Mouse (Mus musculus) forebrain, embryonic 14.5 days (tissue): Measurements from ENCODE around the gene Sox5. TPM values are rescaled to one million over a fixed set of nuclear protein-coding genes. Genes with fewer than 3 reads are reported as not detected.

Experiments used
- ATAC-seq: fragments of 200-750 bp; cut with Nextera tagmentation; 2 replicates; pipeline ENCODE4 v1.8.0; 2017; ENCODE audit warnings: mild to moderate bottlenecking, moderate library complexity
- DNase-seq: peaks from one replicate; pipeline ENCODE4 v3.0.0-alpha.2; 2015; ENCODE audit warnings: low spot score
- H3K27ac ChIP-seq: fragments of 300-500 bp; sonication (generic); 2 replicates; pipeline ENCODE4 v1.5.1; 2014; ENCODE audit warnings: low read depth, mild to moderate bottlenecking, control low read depth, low read length, moderate library complexity
- H3K27me3 ChIP-seq: fragments of 300-500 bp; sonication (generic); replicated peaks from 2 replicates; pipeline ENCODE4 v1.6.1; 2014; ENCODE audit warnings: low read length, control low read depth, mixed read lengths; ENCODE audit not compliant: control insufficient read depth, insufficient read depth
- H3K36me3 ChIP-seq: fragments of 300-500 bp; sonication (generic); 2 replicates; pipeline ENCODE4 v1.6.1; 2014; ENCODE audit warnings: low read length, control low read depth; ENCODE audit not compliant: control insufficient read depth, insufficient read depth
- H3K4me1 ChIP-seq: fragments of 300-500 bp; sonication (generic); 2 replicates; pipeline ENCODE4 v1.6.1; 2014; ENCODE audit warnings: antibody characterized with exemption, low read length, control low read depth; ENCODE audit not compliant: control insufficient read depth, insufficient read depth
- H3K4me2 ChIP-seq: fragments of 300-500 bp; sonication (generic); 2 replicates; pipeline ENCODE4 v1.6.1; 2014; ENCODE audit warnings: mild to moderate bottlenecking, control low read depth, low read length
- H3K4me3 ChIP-seq: fragments of 300-500 bp; sonication (generic); 2 replicates; pipeline ENCODE4 v1.5.1; 2014; ENCODE audit warnings: low read depth, low read length, control low read depth
- H3K9ac ChIP-seq: fragments of 300-500 bp; sonication (generic); 2 replicates; pipeline ENCODE4 v1.6.1; 2014; ENCODE audit warnings: mild to moderate bottlenecking, low read length, control low read depth, moderate library complexity
- H3K9me3 ChIP-seq: fragments of 300-500 bp; sonication (generic); replicated peaks from 2 replicates; pipeline ENCODE4 v1.6.1; 2016; ENCODE audit warnings: low read length, control low read depth, mixed read lengths; ENCODE audit not compliant: control insufficient read depth
- WGBS: fragments of 180-500 bp; shearing (Covaris S2); extraction: QIAGEN DNeasy Blood & Tissue Kit; methylation state at CpG from one replicate; pipeline ENCODE4 v1.1.7; 2014; 5-methylcytosine and 5-hydroxymethylcytosine counted together
- polyA plus RNA-seq: library from polyadenylated mRNA; unstranded; fragments of >200 nt; fragmentation: Nextera tagmentation; extraction: Ambion mirVana; gene quantifications from 2 replicates; pipeline ENCODE4 v1.2.1, GENCODE M21; 2014

The Sox5 gene
- polyA plus RNA-seq, 1 experiment from 2014 or later: 115 TPM

DNA sequence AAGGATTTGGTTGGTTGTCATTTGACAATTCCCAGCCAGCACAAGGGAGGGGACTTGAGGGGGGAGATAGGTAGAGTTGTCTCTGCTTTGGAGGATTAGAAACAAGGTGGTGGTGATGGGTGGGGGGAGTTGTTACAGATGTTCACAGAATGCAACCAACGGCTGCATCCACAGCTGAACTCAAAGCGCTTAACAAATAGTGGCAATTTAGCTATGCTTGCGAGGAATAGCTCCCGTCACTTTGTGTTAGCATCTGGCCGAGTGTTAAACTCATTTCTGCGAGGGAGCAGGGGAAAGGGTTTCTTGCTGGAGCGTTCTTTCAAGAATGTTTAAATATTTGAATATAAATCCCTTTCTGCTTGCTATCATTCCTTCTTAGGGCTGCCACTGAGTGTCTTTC lies 921.7 kb downstream of the Sox5 start:
- Histone ChIP-seq H3K27ac (no peak overlapping the region), H3K4me1 (no peaks in the 10 kb centered on the region), H3K4me3 (no peak overlapping the region), H3K36me3 (peaks cover 20% of the 10 kb centered on the region), H3K27me3 (no peaks in the 10 kb centered on the region), H3K9ac (no peak overlapping the region), H3K4me2 (no peak overlapping the region), H3K9me3 (no peaks in the 10 kb centered on the region)
- 79% methylated on average over 7 of the region's 7 CpGs for WGBS
- ATAC-seq (no peak), DNase-seq (no peak)

DNA sequence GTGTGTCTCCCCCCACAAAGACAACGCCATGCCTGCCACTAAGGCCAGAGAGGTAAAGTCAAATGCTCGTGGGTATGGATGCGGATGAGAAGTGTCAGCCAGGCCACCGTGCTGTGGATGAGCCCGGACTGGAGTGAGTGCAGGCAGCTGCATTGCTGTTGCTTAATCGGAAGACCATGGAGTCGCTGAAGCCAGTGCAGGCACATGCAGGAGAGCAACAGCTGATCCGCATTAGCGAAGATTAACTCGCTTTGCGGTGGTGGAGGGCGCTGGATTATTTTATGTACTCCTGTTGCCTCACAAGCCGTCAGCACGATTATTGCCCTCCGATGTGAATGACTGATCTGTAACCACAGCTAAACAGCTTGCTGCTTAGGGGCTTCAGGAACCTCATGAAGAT lies 922.2 kb downstream of the Sox5 start:
- ATAC-seq (no peak), DNase-seq (no peak)
- H3K9ac ChIP-seq: no peak overlapping the region
- no peak overlapping the region for H3K4me3 ChIP-seq
- no peak overlapping the region for H3K4me2 ChIP-seq
- no peak overlapping the region for H3K27ac ChIP-seq
- H3K9me3 ChIP-seq: no peaks in the 10 kb centered on the region
- H3K27me3 ChIP-seq: no peaks in the 10 kb centered on the region
- H3K4me1 ChIP-seq: no peaks in the 10 kb centered on the region
- peaks cover 20% of the 10 kb centered on the region for H3K36me3 ChIP-seq
- 90% methylated on average over 15 of the region's 15 CpGs for WGBS

DNA sequence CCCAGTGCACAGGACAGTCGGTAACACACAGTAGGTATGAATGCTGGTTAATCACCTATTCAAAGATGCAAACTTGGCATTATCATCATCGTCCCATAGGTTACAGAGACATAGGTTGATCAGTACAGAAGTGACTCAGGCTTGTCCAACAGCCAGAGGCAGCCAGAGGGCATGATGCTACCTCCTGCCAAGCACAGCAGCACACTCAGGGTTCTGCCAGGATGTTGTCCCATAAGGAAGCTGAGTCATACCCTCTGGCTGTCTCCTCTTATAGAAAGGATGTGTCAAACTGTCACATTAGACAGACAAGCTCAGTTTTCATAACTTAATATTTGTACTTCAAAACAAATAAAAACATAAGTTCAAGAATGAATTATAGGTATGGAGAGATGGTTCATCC lies 923.2 kb downstream of the Sox5 start:
- Histone ChIP-seq H3K27me3 (no peaks in the 10 kb centered on the region), H3K9ac (no peak overlapping the region), H3K4me1 (no peaks in the 10 kb centered on the region), H3K36me3 (peaks cover 20% of the 10 kb centered on the region), H3K4me2 (no peak overlapping the region), H3K4me3 (no peak overlapping the region), H3K27ac (no peak overlapping the region), H3K9me3 (no peaks in the 10 kb centered on the region)
- ATAC-seq (no peak), DNase-seq (no peak)
- 88% methylated on average over 2 of the region's 2 CpGs for WGBS

DNA sequence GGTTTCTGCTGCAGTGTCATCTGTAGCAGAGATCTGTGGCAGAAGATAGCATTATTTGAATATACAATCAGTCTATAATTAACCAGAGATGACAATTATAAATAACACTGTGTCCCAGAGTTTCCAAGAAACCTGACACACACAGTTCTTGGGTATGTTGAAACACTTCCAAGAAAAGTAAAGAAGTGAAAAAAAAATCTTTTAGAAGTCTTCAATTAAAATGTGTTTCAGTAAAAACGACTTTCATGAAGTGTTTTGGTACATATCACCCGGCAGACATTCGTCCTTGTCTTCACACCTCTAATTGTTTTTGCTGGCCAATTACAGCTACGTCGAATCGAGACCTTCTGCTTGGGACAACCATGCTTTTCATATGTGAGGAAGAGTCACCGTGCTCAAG lies 924.4 kb downstream of the Sox5 start:
- no peak overlapping the region for H3K9ac ChIP-seq
- H3K27ac ChIP-seq: no peak overlapping the region
- H3K4me1 ChIP-seq: no peaks in the 10 kb centered on the region
- no peaks in the 10 kb centered on the region for H3K27me3 ChIP-seq
- ATAC-seq (no peak), DNase-seq (no peak)
- 72% methylated on average over 7 of the region's 7 CpGs for WGBS
- H3K4me2 ChIP-seq: no peak overlapping the region
- peaks cover 20% of the 10 kb centered on the region for H3K36me3 ChIP-seq
- no peaks in the 10 kb centered on the region for H3K9me3 ChIP-seq
- no peak overlapping the region for H3K4me3 ChIP-seq

DNA sequence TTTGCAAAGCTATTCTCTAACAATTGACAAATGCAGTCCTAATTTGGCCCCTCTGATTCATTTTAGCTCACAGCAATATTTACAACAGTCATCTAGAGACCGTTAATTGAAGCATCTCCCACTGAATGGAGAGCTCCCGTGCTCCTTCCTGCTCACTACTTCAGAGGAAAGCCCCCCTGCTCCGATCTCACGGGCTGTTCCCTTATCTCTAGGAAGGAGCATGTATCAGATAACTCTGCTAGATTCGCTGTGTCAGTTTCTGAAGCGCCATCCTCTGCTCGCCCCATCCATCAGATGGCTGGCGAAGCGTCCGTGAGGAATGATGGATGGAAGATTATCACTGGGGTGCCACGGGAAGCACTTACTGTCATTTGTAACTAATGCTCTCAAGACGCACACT lies 926.4 kb downstream of the Sox5 start:
- ATAC-seq: no peak
- 72% methylated on average over 12 of the region's 12 CpGs for WGBS
- H3K27ac ChIP-seq: no peak overlapping the region

DNA sequence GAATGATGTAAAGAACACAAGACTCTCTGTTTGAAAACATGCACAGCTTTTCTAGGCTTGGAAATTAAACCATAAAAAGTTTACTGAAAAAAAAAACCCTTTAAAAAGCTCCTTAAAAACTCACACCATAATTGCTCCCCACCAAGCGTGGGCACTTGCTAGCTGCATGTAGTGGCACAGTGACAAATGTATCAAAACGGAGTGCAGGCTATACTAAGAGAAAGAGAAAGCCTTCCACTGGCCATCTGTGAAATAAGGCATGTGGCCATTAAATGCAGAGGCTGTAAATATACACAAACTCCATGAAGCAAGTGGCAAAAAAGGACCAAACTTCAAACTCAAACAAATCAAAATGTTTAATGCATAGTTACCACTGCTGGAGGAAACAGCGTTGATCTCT lies 927.7 kb downstream of the Sox5 start:
- no peaks in the 10 kb centered on the region for H3K9me3 ChIP-seq
- no peak overlapping the region for H3K27ac ChIP-seq
- H3K4me2 ChIP-seq: no peak overlapping the region
- DNase-seq (no peak), ATAC-seq (no peak)
- H3K27me3 ChIP-seq: no peaks in the 10 kb centered on the region
- no peak overlapping the region for H3K9ac ChIP-seq
- H3K4me3 ChIP-seq: no peak overlapping the region
- H3K36me3 ChIP-seq: peaks cover 5% of the 10 kb centered on the region; the same call in 1 of the 2 replicates
- no peaks in the 10 kb centered on the region for H3K4me1 ChIP-seq
- WGBS: 81% methylated on average over 3 of the region's 3 CpGs

More for the DNA sequence above, 926.4 kb downstream of the Sox5 start:
- Histone ChIP-seq H3K36me3 (peaks cover 15% of the 10 kb centered on the region), H3K4me2 (no peak overlapping the region), H3K4me3 (no peak overlapping the region), H3K27me3 (no peaks in the 10 kb centered on the region), H3K9ac (no peak overlapping the region), H3K9me3 (no peaks in the 10 kb centered on the region), H3K4me1 (no peaks in the 10 kb centered on the region)
- DNase-seq: peak; percentile 27

DNA sequence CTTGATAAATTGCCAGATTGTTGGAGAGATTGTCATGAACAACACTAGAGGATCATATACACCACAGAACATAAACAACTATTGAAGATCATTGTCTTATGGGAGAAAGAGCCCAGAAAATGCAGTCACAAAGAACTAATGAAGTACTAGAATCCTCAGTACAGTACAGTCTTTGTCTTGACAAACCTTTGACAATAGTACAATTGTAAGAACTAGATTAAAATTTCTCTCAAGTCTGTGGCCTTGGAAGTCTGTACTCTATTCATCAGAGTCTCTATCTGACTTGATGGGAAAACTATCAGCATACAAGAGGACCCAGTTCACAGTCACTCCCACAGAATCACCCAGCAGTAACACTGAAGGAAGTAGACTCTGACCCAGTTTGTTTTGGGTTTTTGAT lies 936.0 kb downstream of the Sox5 start:
- no peak overlapping the region for H3K27ac ChIP-seq
- no peak overlapping the region for H3K4me2 ChIP-seq
- no peaks in the 10 kb centered on the region for H3K4me1 ChIP-seq
- H3K4me3 ChIP-seq: no peak overlapping the region
- DNase-seq (peak; percentile 29), ATAC-seq (no peak)
- H3K9me3 ChIP-seq: no peaks in the 10 kb centered on the region
- no peaks in the 10 kb centered on the region for H3K27me3 ChIP-seq
- H3K36me3 ChIP-seq: peaks cover 21% of the 10 kb centered on the region
- no peak overlapping the region for H3K9ac ChIP-seq

DNA sequence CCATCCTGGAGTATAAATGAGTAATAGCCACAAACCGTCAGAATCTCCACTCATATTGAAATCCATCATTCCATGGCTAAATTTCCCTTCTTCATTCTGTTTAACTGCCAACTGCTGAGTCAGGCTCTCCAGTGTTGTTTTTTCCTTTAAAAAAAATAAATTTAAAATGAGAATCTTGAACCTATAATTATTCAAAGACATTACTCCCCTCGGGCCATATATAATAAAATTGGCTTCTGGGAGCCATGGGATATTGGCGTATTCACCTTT lies 937.1 kb downstream of the Sox5 start:
- Histone ChIP-seq H3K4me1 (no peaks in the 10 kb centered on the region), H3K36me3 (peaks cover 28% of the 10 kb centered on the region), H3K9ac (no peak overlapping the region), H3K27me3 (no peaks in the 10 kb centered on the region), H3K4me2 (no peak overlapping the region), H3K27ac (no peak overlapping the region), H3K9me3 (no peaks in the 10 kb centered on the region), H3K4me3 (no peak overlapping the region)
- DNase-seq (no peak), ATAC-seq (no peak)
- 75% methylated on average over 3 of the region's 3 CpGs for WGBS

DNA sequence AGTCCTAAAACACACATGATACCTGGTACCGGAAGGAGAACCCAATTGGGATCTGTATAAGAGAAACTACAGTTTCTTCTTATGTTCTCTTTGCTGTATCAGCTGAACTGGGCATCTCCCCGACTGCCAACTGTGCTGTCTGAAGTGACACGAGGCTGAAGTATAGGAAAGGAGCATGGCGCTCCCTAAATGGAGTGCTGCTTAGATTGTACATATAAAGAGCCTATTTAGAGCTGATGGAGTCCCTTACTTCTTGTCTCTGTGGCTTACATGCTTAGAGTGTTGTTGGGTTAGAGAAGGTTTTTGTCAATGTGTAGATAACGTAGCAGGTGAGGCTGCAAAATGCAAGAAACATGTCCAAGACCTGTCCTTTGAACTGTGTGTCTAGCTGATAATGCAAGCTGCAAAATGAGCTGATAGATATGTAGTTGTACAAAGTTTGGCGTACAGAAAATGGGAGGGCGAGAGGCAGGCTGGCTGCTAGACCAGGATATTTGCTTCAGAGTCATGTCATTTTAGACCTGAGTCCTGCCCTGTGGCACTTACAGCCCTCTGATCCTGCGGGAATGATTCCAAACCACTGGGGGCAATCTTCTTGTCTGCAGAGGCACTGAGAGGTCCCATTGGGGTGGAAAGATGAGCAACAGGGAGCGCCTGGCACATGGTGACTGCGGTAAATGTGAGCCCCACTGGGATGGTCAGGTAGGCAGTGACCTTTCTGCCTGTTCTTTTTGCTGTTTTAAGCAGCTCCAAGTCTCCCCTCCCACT lies 937.7 kb downstream of the Sox5 start:
- Histone ChIP-seq H3K4me2 (no peak overlapping the region), H3K9ac (no peak overlapping the region), H3K9me3 (no peaks in the 10 kb centered on the region), H3K36me3 (peaks cover 33% of the 10 kb centered on the region), H3K27me3 (no peaks in the 10 kb centered on the region), H3K4me3 (no peak overlapping the region), H3K4me1 (no peaks in the 10 kb centered on the region), H3K27ac (no peak overlapping the region)
- DNase-seq (no peak), ATAC-seq (no peak)
- 90% methylated on average over 10 of the region's 10 CpGs for WGBS
